ENCODE assay signal across 20 mouse cellular contexts in the genomic region with DNA sequence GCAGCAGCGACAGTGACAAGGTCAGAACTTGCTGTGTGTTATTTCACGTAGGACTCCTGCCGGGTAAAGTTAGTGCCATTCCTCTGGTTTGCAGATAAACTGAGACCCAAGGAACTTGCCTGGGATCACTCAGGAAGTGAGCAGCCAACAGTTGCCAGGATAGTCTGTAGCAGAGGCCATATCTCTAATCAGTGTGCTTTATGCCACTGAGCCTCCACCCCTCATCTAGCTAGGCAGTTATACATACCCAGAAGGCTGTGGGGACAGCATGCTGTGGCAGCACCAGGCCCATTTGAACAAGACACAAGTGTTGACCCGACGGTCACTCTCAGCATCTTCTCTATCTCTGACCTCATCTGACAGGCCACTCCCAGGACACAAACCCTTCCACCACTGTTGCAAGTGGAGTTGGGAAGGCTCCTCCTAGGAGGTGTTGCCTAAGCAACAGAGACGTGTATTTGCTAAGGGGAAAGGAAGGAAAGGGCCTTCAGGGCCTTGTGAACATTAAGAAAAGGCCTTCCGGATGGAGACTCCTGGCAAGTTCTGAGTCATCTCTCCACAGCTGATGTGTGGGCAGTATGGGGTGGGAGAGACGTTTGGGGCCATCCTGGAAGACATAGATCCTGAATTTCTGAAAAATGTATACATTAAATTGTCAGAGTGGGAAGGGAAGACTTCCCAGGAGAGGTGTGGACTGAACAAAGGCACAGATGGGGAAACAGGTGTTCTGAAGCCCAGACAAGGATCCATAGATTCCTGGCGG.
DNase-seq lines count a peak whose midpoint lies in the region; ATAC-seq lines count a peak whose summit lies in the region.
"Had no signal": no experiment of that assay in that cellular context is flagged by ENCODE, and none has a peak within 500 bp of the region (broad histone marks: within the 10 kb centered on the region; RNA-seq: fewer than 3 reads in every experiment).

No protein-coding gene starts in this region.

- WGBS in liver, embryonic 15.5 days (ENCODE audit: insufficient replicate concordance) = 49% methylated on average over 9 of the region's 9 CpGs

- no peak overlapping the region for H3K4me2 ChIP-seq in liver, embryonic 15.5 days
- H3K4me2 ChIP-seq: heart, embryonic 12.5 days; limb, embryonic 15.5 days; midbrain, embryonic 12.5 days had no signal

- no peak overlapping the region for H3K27ac ChIP-seq in liver, embryonic 15.5 days (replicated peaks)
- H3K27ac ChIP-seq: limb, embryonic 15.5 days; midbrain, embryonic 12.5 days had no signal

- ATAC-seq in liver, embryonic 15.5 days (ENCODE audit: insufficient read depth) = 0 out of 2 replicates have a peak, but pooled peaks have one; percentile 40
- ATAC-seq: forebrain, embryonic 16.5 days; inflammation-experienced regulatory T-cells, adult 6 months had no signal

- peak; percentile 59 to 67 for DNase-seq in left cerebral cortex, adult 18-20 months (ENCODE audit: low spot score in 2 of 2)
- DNase-seq in left cerebral cortex, postnatal 4 days = no peak
- DNase-seq in brain, adult 2 months (ENCODE audit: low read depth, low spot score) = peak; percentile 84
- DNase-seq in left cerebral cortex, adult 8-10 months (ENCODE audit: low spot score in 2 of 2) = peak; percentile 12 to 67
- DNase-seq in cerebellum, adult 11 months = no peak
- no peak for DNase-seq in gastrocnemius, postnatal 10 days
- DNase-seq in cerebellum, postnatal 14 days = no peak
- DNase-seq: adrenal gland, postnatal 10 days; cerebellum, adult 9-11 months; gastrocnemius, postnatal 36 days; lung, postnatal 14 days; thymus, adult 18-20 months had no signal

- H3K4me3 ChIP-seq in liver, embryonic 15.5 days (replicated peaks) = no peak overlapping the region
- H3K4me3 ChIP-seq: erythroblast, embryonic 14.5 days; heart, embryonic 12.5 days; hindbrain, embryonic 10.5 days; limb, embryonic 15.5 days; midbrain, embryonic 12.5 days had no signal

- H3K9me3 ChIP-seq in liver, embryonic 15.5 days (replicated peaks) = no peaks in the 10 kb centered on the region
- H3K9me3 ChIP-seq: heart, embryonic 12.5 days; hindbrain, embryonic 10.5 days; limb, embryonic 15.5 days; midbrain, embryonic 12.5 days had no signal

- no peaks in the 10 kb centered on the region for H3K36me3 ChIP-seq in liver, embryonic 15.5 days (replicated peaks)
- H3K36me3 ChIP-seq: heart, embryonic 12.5 days; hindbrain, embryonic 10.5 days; limb, embryonic 15.5 days; midbrain, embryonic 12.5 days had no signal

- intact Hi-C loops in left cerebral cortex, postnatal 4 days (cut with DNase I) = no loop called here

- H3K9ac ChIP-seq in liver, embryonic 15.5 days = no peak overlapping the region
- H3K9ac ChIP-seq: heart, embryonic 12.5 days; limb, embryonic 15.5 days; midbrain, embryonic 12.5 days had no signal

- H3K4me1 ChIP-seq in liver, embryonic 15.5 days (replicated peaks) = peaks cover 16% of the 10 kb centered on the region
- H3K4me1 ChIP-seq: midbrain, embryonic 12.5 days had no signal

- no peaks in the 10 kb centered on the region for H3K27me3 ChIP-seq in liver, embryonic 15.5 days
- H3K27me3 ChIP-seq: limb, embryonic 15.5 days; midbrain, embryonic 12.5 days had no signal

Comparison
In these comparisons a context has a peak if more than half of its experiments do, and no peak if none do; other contexts are left out.
1. DNase-seq: peak in left cerebral cortex, adult 18-20 months (2 of 2), brain, adult 2 months (single experiment) and left cerebral cortex, adult 8-10 months (2 of 2); none in left cerebral cortex, postnatal 4 days (single experiment), cerebellum, adult 11 months (single experiment), gastrocnemius, postnatal 10 days (single experiment) and cerebellum, postnatal 14 days (0 of 2).